Mouse (Mus musculus): ENCODE data around the gene Akna.
"Not testable (repeated sequence)": the region's sequence is repeated elsewhere in the genome, so short reads cannot be mapped to it uniquely, and the experiment has no call there.

Akna gene

DNA sequence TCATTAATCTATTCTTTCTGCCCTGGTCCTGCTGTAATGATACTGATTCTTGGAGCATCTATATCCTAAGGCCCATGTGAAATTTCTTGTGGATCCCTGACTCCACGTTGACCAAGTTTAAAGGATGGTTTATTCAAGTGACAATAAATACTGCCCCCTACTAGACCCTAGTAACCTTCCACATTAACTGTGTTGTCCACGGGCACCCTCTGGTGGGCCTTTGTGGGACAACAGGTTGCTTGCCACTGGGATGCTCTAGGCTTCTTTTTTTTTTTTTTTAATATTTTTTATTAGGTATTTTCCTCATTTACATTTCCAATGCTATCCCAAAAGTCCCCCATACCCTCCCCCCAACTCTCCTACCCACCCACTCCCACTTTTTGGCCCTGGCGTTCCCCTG lies 83.6 kb downstream of the Akna start:
- not testable (repeated sequence) for DNase-seq (ENCODE audit: low spot score)
